Mouse (Mus musculus): ENCODE measurements around the gene Gatc. TPM values are rescaled to one million over a fixed set of nuclear protein-coding genes. Genes with fewer than 3 reads are reported as not detected.

The Gatc gene
- 18.1 and 25.7 TPM in 2 replicates for polyA plus RNA-seq (2021; fragmentation: Nextera tagmentation)
- long read RNA-seq, experiment 1, transcript Gatc-201 (3 exons, 1,797 nt): major isoform, 10 of 13 reads
- long read RNA-seq, experiment 1, partial matches to known transcripts: 0 of 13 reads
- long read RNA-seq, experiment 1, other reads (novel, unspliced or antisense): 3 of 13 reads
- long read RNA-seq, experiment 2, transcript Gatc-201 (3 exons, 1,797 nt): major isoform, 11 of 12 reads
- long read RNA-seq, experiment 2, partial matches to known transcripts: 0 of 12 reads
- long read RNA-seq, experiment 2, other reads (novel, unspliced or antisense): 1 of 12 reads

DNA sequence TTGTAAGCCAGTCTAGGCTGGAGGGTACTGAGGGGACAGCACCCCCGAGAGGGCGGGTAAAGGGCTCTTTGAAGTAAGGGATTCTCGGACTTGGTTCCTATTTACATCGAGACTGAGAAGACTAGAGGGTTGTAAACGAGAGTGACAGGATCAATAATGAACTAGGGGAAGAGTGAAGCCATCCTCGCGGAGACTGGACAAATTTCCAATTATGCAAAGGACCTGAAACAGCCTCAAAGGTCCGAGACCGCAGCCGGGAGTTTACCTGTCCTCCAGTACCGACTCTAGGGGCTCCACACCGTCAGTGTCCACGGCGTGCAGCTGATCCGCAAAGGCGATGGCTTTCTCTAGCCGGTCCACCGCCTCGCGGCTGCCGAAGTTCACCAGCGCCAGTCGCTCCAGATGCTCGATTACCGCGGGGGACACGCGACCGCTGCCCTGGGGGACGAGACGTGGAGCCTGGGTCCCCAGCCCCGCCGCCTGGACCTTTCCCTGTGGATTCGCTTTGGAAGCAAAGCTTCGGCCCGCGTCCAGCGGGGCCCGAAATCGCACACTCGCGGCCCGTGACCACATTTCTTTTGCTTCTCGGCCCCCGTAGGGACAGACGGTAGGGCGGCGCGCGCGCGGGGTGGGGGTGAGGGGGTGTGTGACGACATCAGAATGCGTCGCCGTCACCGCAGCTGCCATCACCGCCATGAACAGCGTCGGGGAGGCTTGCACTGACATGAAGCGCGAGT is at the start of gene Gatc, which contains the start of gene Triap1:
Gene Gatc (minus strand): TSS at position 602 of the 737 bp plus-strand sequence.
Gene Triap1 (plus strand): TSS at position 649 of the 737 bp plus-strand sequence.

DNA sequence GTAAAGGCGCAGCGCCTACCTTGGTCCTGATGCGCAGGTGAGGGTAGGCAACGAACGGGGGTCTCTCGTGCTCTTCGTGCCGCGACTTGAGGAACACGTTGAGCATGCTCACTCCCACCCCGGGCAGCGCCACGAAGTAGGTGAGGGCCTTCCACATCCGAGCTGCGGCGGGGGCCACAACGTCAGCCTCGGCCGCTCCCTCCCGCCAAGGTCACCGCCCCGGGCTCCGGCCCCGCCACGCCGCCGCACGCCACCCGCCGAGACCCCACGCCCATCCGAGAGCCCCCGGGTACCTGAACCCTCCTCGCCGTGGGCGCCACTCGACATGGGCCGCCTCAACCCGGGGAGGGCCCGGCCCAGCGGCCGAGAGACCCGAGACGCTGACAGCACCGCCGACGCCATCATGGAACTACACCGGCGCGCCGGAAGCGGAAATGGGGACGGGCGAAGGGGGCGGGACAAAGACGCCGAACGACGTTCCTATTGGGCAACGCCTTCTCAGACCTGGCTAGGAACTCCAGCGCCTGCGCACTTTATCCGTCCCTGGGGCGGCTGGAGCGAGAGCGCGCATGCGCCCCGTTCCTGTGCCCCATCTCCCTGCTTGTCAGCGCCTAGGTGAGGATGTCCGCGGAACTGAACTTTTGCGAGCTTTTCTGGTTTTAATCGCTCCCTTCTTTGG is 7.7 kb upstream of the Gatc start, which contains the start of gene Cox6a1:
Gene Cox6a1 (minus strand): TSS at position 436 of the 679 bp plus-strand sequence.

GRCm38 (mm10) chr5:115326875-115327609 is 13.9 kb downstream of the Gatc start, which contains the start of gene Srsf9:
TSS of gene Srsf9 (plus strand) at chr5:115327177.

GRCm38 (mm10) chr5:115300792-115301614 is 40.0 kb downstream of the Gatc start, which contains the start of gene Dynll1:
TSS of gene Dynll1 (minus strand) at chr5:115300999.

Other genes starting within 250 kb of the Gatc start
- 8.4 and 17.3 TPM in 2 replicates for gene Gm10401, start 242.9 kb downstream of the Gatc start, polyA plus RNA-seq (2021; fragmentation: Nextera tagmentation)
- 3.7 and 6.1 TPM in 2 replicates for gene Acads, start 221.8 kb downstream of the Gatc start, polyA plus RNA-seq (2021; fragmentation: Nextera tagmentation)
- gene Unc119b, start 206.2 kb downstream of the Gatc start, polyA plus RNA-seq (2021; fragmentation: Nextera tagmentation): 12.8 and 14.9 TPM in 2 replicates
- gene Mlec, start 183.0 kb downstream of the Gatc start, polyA plus RNA-seq (2021; fragmentation: Nextera tagmentation): 16.4 and 23.1 TPM in 2 replicates
- 22.4 and 33.5 TPM in 2 replicates for gene Cabp1, start 146.8 kb downstream of the Gatc start, polyA plus RNA-seq (2021; fragmentation: Nextera tagmentation)
- 299 and 371 TPM in 2 replicates for gene Pop5, start 105.3 kb downstream of the Gatc start, polyA plus RNA-seq (2021; fragmentation: Nextera tagmentation)
- gene Rnf10, start 68.3 kb downstream of the Gatc start, polyA plus RNA-seq (2021; fragmentation: Nextera tagmentation): 40.8 and 113 TPM in 2 replicates
- 60.9 and 61.8 TPM in 2 replicates for gene Coq5, start 61.5 kb downstream of the Gatc start, polyA plus RNA-seq (2021; fragmentation: Nextera tagmentation)
- 244 and 368 TPM in 2 replicates for gene Dynll1, start 40.2 kb downstream of the Gatc start, polyA plus RNA-seq (2021; fragmentation: Nextera tagmentation)
- 32.5 and 32.9 TPM in 2 replicates for gene Srsf9, start 14.0 kb downstream of the Gatc start, polyA plus RNA-seq (2021; fragmentation: Nextera tagmentation)
- 44.5 and 49.4 TPM in 2 replicates for gene Triap1, start within 50 bp of the Gatc start, polyA plus RNA-seq (2021; fragmentation: Nextera tagmentation)
- 2,696 and 2,945 TPM in 2 replicates for gene Cox6a1, start 7.8 kb upstream of the Gatc start, polyA plus RNA-seq (2021; fragmentation: Nextera tagmentation)
- 4.7 and 17.8 TPM in 2 replicates for gene Msi1, start 88.4 kb upstream of the Gatc start, polyA plus RNA-seq (2021; fragmentation: Nextera tagmentation)
- gene Pla2g1b, start 125.1 kb upstream of the Gatc start, polyA plus RNA-seq (2021; fragmentation: Nextera tagmentation): not detected in 2 replicates
- 6.8 and 8.8 TPM in 2 replicates for gene Sirt4, start 143.5 kb upstream of the Gatc start, polyA plus RNA-seq (2021; fragmentation: Nextera tagmentation)
- 3.8 and 8.2 TPM in 2 replicates for gene Pxn, start 165.5 kb upstream of the Gatc start, polyA plus RNA-seq (2021; fragmentation: Nextera tagmentation)
- gene Rplp0, start 218.3 kb upstream of the Gatc start, polyA plus RNA-seq (2021; fragmentation: Nextera tagmentation): 640 and 793 TPM in 2 replicates
- gene Gcn1l1, start 224.1 kb upstream of the Gatc start, polyA plus RNA-seq (2021; fragmentation: Nextera tagmentation): 15.5 and 19.1 TPM in 2 replicates